Mouse (Mus musculus) hindbrain, postnatal 0 days (tissue): ENCODE data around the gene Ak4. TPM values are rescaled to one million over a fixed set of nuclear protein-coding genes. Genes with fewer than 3 reads are reported as not detected.
"Not testable (repeated sequence)": the region's sequence is repeated elsewhere in the genome, so short reads cannot be mapped to it uniquely, and the experiment has no call there.

ENCODE experiments used
- ATAC-seq: fragments of 200-750 bp; cut with Nextera tagmentation; 2 replicates; pipeline ENCODE4 v1.8.0; 2017; ENCODE audit warnings: mild to moderate bottlenecking, moderate TSS enrichment, moderate library complexity
- DNase-seq: peaks from one replicate; pipeline ENCODE4 v3.0.0-alpha.2; 2015; ENCODE audit warnings: low spot score
- H3K27ac ChIP-seq: fragments of 300-500 bp; sonication (generic); 2 replicates; pipeline ENCODE4 v1.5.1; 2014; ENCODE audit warnings: mild to moderate bottlenecking
- H3K27me3 ChIP-seq: fragments of 300-500 bp; sonication (generic); 2 replicates; pipeline ENCODE4 v1.6.1; 2014; ENCODE audit warnings: low read length, mixed read lengths; ENCODE audit not compliant: insufficient read depth
- H3K36me3 ChIP-seq: fragments of 300-500 bp; sonication (generic); 2 replicates; pipeline ENCODE4 v1.6.1; 2014; ENCODE audit warnings: low read length, mixed read lengths; ENCODE audit not compliant: insufficient read depth
- H3K4me1 ChIP-seq: fragments of 300-500 bp; sonication (generic); 2 replicates; pipeline ENCODE4 v1.6.1; 2014; ENCODE audit warnings: antibody characterized with exemption, low read length, mixed read lengths; ENCODE audit not compliant: insufficient read depth
- H3K4me2 ChIP-seq: fragments of 300-500 bp; sonication (generic); 2 replicates; pipeline ENCODE4 v1.6.1; 2014; ENCODE audit warnings: low read depth, mild to moderate bottlenecking, low read length, moderate library complexity, mixed read lengths
- H3K4me3 ChIP-seq: fragments of 300-500 bp; sonication (generic); 2 replicates; pipeline ENCODE4 v1.5.1; 2014; ENCODE audit warnings: low read length
- H3K9ac ChIP-seq: fragments of 300-500 bp; sonication (generic); replicated peaks from 2 replicates; pipeline ENCODE4 v1.6.1; 2014; ENCODE audit warnings: mild to moderate bottlenecking, low read length, moderate library complexity, mixed read lengths
- H3K9me3 ChIP-seq: fragments of 300-500 bp; sonication (generic); 2 replicates; pipeline ENCODE4 v1.6.1; 2016; ENCODE audit warnings: low read length, mixed read lengths
- CTCF ChIP-seq: IDR thresholded peaks from 2 replicates; pipeline ENCODE4 v1.5.1; 2016; ENCODE audit warnings: antibody characterized with exemption, control low read depth, low read depth
- WGBS: fragments of 180-500 bp; shearing (Covaris S2); extraction: QIAGEN DNeasy Blood & Tissue Kit; methylation state at CpG from one replicate; pipeline ENCODE4 v1.1.7; 2014; 5-methylcytosine and 5-hydroxymethylcytosine counted together
- polyA plus RNA-seq: library from polyadenylated mRNA; unstranded; fragments of >200 nt; fragmentation: Nextera tagmentation; extraction: Ambion mirVana; gene quantifications from 2 replicates; pipeline ENCODE4 v1.2.1, GENCODE M21; 2015
- total RNA-seq: library from RNA; depleted of rRNA; stranded (reverse); fragments of >200 nt; gene quantifications from 2 replicates; pipeline ENCODE4 v1.2.3, GENCODE M21; 2014

The Ak4 gene
- total and polyA plus RNA-seq, 2 experiments from 2014 or later, result 8.4 to 23.6 TPM

GRCm38 (mm10) chr4:101378778-101379177 lies 40.3 kb upstream of the Ak4 start:
- Histone ChIP-seq H3K36me3 (no peaks in the 10 kb centered on the region), H3K4me3 (no peak overlapping the region), H3K9me3 (no peaks in the 10 kb centered on the region), H3K27ac (no peak overlapping the region), H3K4me2 (no peak overlapping the region), H3K9ac (no peak overlapping the region), H3K4me1 (peaks cover 2% of the 10 kb centered on the region; the same call in 1 of the 2 replicates), H3K27me3 (no peaks in the 10 kb centered on the region)
- ATAC-seq (peak; percentile 51; the same call in 1 of the 2 replicates), DNase-seq (peak; percentile 6)
- no peak for TF ChIP-seq CTCF
- 52% methylated on average over 4 of the region's 4 CpGs for WGBS

GRCm38 (mm10) chr4:101385002-101385401 lies 34.1 kb upstream of the Ak4 start:
- peak; percentile 37 for TF ChIP-seq CTCF
- no peaks in the 10 kb centered on the region for H3K4me1 ChIP-seq
- no peak overlapping the region for H3K27ac ChIP-seq
- no peak overlapping the region for H3K4me2 ChIP-seq
- DNase-seq (peak; percentile 58), ATAC-seq (no peak)
- no peaks in the 10 kb centered on the region for H3K9me3 ChIP-seq
- H3K4me3 ChIP-seq, result no peak overlapping the region
- no peaks in the 10 kb centered on the region for H3K27me3 ChIP-seq
- H3K36me3 ChIP-seq, result no peaks in the 10 kb centered on the region
- 56% methylated on average over 2 of the region's 2 CpGs for WGBS
- no peak overlapping the region for H3K9ac ChIP-seq

GRCm38 (mm10) chr4:101388246-101388645 lies 30.8 kb upstream of the Ak4 start:
- Histone ChIP-seq H3K4me3 (no peak overlapping the region), H3K4me2 (no peak overlapping the region), H3K4me1 (no peaks in the 10 kb centered on the region), H3K9ac (no peak overlapping the region), H3K36me3 (no peaks in the 10 kb centered on the region), H3K27ac (no peak overlapping the region), H3K27me3 (no peaks in the 10 kb centered on the region), H3K9me3 (no peaks in the 10 kb centered on the region)
- DNase-seq (no peak), ATAC-seq (no peak)
- WGBS, result 88% methylated on average over 8 of the region's 8 CpGs
- no peak for TF ChIP-seq CTCF

GRCm38 (mm10) chr4:101388656-101389055 lies 30.4 kb upstream of the Ak4 start:
- not testable (repeated sequence) for H3K27ac ChIP-seq, H3K9me3 ChIP-seq, H3K27me3 ChIP-seq, H3K9ac ChIP-seq, H3K4me3 ChIP-seq, ATAC-seq, H3K36me3 ChIP-seq, H3K4me2 ChIP-seq, DNase-seq, H3K4me1 ChIP-seq
- 84% methylated on average over 6 of the region's 6 CpGs for WGBS

- no peak for ATAC-seq
- peak; percentile 31 for DNase-seq
- Histone ChIP-seq H3K27ac (no peak overlapping the region), H3K4me1 (no peaks in the 10 kb centered on the region), H3K4me3 (no peak overlapping the region), H3K36me3 (no peaks in the 10 kb centered on the region), H3K9ac (no peak overlapping the region), H3K27me3 (no peaks in the 10 kb centered on the region), H3K4me2 (no peak overlapping the region), H3K9me3 (no peaks in the 10 kb centered on the region)
- TF ChIP-seq CTCF, result peak; percentile 63
- WGBS, result 40% methylated on average over 2 of the region's 2 CpGs
These were observed 26.8 kb upstream of the Ak4 start for GRCm38 (mm10) chr4:101392229-101392628.

GRCm38 (mm10) chr4:101393292-101393711 lies 25.8 kb upstream of the Ak4 start:
- Histone ChIP-seq H3K4me3 (no peak overlapping the region), H3K9ac (no peak overlapping the region), H3K27me3 (no peaks in the 10 kb centered on the region), H3K4me1 (no peaks in the 10 kb centered on the region), H3K9me3 (no peaks in the 10 kb centered on the region), H3K27ac (no peak overlapping the region), H3K36me3 (no peaks in the 10 kb centered on the region), H3K4me2 (no peak overlapping the region)
- TF ChIP-seq CTCF, result no peak
- ATAC-seq (no peak), DNase-seq (no peak)
- 84% methylated on average over 5 of the region's 5 CpGs for whole genome bisulfite sequencing

- no peak overlapping the region for H3K27ac ChIP-seq
- no peak overlapping the region for H3K4me3 ChIP-seq
- H3K4me1 ChIP-seq, result no peaks in the 10 kb centered on the region
- H3K27me3 ChIP-seq, result no peaks in the 10 kb centered on the region
- H3K9ac ChIP-seq, result no peak overlapping the region
- no peaks in the 10 kb centered on the region for H3K36me3 ChIP-seq
- 89% methylated on average over 8 of the region's 8 CpGs for WGBS
- H3K9me3 ChIP-seq, result no peaks in the 10 kb centered on the region
- no peak overlapping the region for H3K4me2 ChIP-seq
- DNase-seq (no peak), ATAC-seq (no peak)
- TF ChIP-seq CTCF, result no peak
These were observed 24.0 kb upstream of the Ak4 start for GRCm38 (mm10) chr4:101395021-101395533.
